Mouse (Mus musculus) lung, adult 18-20 months (tissue): ENCODE results near the gene Rab29.
"Not testable (repeated sequence)": the region's sequence is repeated elsewhere in the genome, so short reads cannot be mapped to it uniquely, and the experiment has no call there.

Experiments used
- DNase-seq, 2 experiments: peaks; one replicate each; pipeline ENCODE4 v3.0.0; 2022; ENCODE audit warnings: mixed read lengths in 2 of 2

Gene Rab29

DNA sequence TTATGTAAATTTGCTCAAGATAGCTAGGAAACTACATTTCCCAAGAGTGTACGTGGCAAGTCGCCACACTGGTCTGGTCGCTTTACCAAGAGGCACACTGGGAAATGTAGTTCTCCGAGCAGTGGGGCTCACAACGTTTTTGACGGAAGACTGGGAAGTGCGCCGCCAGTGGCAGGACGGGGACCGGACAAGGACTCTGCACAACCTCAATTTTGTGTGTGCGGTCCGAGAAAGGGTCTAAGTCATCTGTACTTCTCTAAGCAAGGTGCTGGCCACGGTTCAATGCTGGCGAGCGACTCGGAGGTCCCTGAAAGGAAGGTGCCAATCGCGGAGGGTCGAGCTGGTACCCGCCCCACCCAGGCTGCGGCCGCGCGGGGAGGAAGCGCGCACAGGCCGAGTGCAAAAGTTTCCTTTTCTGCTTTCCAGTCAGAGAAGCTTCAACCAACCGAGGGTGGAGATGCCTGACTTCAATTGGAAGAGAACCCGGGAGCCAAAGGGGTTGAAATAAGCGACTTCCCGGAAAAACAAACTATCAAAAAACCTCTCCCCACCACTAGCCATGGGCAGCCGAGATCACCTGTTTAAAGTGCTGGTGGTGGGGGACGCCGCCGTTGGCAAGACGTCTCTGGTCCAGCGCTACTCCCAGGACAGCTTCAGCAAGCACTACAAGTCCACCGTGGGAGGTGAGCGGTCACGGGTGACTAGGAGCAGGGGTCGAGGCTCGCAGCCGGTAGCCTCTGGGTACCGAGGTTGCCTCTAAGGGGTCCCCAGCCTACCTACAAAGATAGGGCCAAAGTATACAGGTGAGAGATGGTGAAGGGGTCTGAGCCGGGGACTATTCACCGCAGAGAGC is at the start of gene Rab29:
Rab29 (plus strand) TSS at position 132 of the 853 bp plus-strand sequence.
- peak; percentile 93 to 95 for DNase-seq

DNA sequence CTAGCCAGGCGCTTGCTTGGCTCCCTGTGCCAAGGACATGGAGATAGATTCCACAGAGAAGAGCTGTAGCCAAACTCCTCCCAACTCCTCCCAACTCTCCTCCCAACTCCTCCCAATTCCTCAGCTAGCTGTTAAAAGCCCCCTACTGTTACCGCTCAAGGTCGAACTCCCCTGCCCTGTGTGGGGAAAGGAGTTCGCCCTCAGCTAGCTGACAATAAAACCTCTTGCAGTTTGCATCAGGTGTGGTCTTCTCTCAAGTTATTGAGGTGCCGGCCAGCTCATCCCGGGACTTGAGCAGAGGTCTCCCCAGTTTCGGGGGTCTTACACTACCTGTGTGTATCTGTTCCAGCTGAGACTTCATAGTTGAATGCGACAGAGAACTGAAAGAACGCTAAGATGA is 46.7 kb upstream of the Rab29 start:
- DNase-seq: not testable (repeated sequence)

DNA sequence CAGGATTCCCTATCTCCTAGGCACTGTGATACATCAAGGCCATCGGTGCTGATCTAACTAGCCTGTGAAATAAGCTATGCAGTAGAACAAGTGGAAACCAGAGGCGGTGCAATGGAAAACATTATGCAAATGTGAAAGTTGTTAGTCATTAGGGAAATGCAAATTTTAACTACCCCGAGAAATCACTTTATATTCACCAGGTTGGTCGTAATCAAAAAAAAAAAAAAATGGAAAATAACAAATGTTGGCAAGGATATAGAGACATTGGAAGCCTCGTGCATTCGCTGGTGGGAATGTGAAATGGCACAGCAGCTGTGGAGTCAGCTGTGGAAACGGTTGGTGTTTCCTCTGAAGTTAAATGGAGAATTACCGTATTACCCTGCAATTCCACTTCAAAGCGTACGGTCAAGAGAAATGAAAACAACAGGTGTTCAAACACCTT is 46.1 kb upstream of the Rab29 start:
- no peak for DNase-seq

DNA sequence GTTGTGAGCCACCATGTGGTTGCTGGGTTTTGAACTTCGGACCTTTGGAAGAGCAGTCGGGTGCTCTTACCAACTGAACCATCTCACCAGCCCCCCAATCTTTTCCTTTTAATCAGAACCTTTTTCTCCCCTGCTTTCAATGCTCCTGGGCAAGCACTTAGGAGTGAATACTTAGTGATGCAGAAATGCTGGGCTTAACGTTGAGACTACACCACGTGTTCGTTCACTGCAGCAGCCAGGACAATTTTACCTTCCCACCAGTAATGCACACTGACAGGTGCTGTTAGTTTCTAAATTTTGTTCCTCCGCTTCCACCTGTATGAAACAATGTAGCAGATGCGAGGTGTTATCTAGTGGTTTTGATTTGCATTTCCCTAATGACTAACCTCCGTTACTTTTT is 44.7 kb upstream of the Rab29 start:
- DNase-seq: no peak

DNA sequence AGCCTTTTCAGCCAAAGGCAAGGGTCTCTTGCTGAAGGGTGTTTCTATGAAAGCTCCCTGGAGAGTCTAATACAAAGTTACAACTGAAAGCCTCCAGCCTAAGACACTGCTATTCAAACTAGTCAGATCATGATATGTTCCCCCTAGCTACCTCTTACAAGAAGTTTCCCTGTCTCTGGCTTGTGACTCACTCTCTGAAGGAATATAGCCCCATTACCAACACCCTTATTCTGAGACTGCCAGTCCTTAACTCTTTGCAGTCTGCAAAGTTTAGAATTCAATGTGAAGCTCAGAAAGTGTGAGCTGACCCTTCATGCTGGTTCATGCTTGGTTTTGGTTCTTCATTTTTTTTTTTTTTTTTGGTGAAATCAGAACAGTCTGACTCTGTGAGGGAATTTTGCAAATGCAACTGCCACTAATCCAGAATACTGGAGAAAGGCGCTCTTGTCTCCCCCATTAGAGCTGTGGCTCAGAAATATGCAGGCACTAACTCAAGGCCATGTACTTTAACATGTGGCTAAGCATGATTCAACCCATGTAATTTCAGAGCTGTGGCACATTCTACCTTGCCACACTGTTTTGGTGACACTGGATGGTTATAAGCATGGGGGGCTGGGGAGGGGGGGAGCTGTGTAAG is 44.0 kb upstream of the Rab29 start:
- DNase-seq: no peak

DNA sequence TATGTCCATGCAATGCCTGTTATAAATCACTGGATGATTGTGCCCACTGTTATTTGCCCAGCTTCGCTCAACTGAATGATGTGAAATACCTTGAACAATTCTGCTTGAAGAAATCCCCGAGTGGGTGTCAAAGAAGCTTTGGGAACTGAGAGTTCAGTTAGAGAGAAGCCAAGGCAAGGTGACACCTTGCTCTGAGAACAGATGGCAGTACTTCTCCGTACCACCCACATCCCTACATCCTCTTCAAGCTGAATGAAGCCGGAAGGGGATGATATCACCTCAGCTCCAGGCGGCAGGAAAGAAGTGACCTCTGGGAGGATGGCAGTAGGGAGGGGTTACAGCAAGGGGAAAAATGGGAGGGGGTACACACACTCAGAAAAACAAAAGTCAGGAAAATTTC is 43.5 kb upstream of the Rab29 start:
- no peak for DNase-seq

DNA sequence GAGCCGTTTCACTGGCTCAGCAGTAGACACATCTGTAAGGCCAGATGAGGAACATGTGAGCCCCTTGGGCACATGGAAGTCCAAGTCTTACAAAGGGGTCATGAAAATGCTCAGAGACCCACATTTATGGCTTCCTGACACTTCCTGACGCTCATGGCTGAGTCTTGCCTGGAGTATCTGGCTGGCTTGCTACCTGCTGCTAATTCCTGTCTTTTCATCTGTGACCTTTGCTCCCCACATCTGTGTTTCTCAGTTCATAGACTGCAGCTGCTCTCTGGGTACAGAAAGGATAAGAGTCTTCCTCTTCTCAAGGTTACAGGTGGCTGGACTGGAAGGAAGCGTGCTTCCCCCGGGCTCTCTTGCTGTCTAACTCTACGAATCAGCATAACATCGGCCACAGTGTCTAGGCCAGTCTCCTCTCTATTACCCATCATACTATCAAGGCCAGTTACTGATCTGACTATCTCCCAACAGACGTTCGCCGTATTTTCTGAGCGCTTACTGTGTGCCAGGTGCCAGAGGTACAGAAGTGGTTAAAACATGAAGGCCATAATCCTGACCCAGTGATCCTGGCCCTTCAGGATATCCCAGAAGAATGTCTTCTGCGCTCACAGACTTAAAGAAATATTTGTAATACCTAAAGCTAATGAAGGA is 42.4 kb upstream of the Rab29 start:
- DNase-seq: no peak

DNA sequence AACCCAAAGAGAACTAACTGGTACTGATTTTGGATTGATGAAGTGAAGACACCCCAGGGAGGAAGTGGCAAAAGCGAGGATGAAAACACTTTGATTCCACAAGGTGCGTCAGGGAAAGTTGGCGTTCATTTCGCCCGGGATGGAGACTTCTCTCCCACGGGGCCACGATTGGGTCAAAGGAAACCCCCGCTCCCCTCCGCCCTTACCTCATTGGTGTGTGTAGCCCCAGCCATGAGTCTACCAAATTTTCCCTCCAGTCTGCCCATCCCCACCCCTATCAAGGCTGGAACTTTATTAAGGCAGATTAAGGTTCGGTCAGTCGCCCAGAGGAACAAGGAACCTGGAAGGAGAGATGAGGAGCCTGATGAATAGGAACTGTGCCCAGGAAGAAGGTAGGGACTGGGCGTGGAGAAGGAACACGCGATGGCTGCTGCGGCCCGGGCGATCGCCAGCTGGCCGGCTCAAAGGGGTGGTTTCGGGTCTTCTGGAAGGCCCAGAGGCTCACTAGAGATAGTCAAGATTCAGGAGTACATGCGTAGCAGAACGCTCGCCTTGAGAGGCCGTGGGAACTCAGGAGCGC is 39.7 kb upstream of the Rab29 start, which contains the start of gene Slc41a1:
Slc41a1 (plus strand) TSS at position 287 of the 580 bp plus-strand sequence.
- peak in 1 of 2 experiments; percentile 25 for DNase-seq

DNA sequence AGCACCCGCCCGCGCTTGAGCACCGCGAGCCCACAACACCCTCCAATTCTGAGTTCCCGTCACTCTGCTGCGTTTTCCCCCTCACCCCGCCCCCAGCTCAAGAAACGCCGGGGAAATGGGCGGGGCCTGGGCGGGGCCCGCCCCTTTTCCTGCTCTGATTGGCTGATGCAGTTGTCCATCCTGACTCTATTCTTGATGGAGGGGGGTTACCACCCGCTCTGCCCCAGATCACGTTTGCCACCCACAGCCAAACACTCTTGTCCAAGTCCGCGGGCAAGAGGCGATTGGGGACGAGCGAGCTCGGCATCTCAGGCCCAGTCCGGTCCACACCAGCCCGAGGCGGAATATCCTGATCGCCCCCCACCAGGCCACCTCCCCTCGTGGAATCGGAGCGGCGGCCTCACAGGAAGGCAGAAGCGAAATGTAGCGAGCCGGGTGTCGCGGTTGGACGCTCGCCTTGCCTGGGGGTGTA is 39.2 kb upstream of the Rab29 start:
- DNase-seq: peak; percentile 94 to 95

DNA sequence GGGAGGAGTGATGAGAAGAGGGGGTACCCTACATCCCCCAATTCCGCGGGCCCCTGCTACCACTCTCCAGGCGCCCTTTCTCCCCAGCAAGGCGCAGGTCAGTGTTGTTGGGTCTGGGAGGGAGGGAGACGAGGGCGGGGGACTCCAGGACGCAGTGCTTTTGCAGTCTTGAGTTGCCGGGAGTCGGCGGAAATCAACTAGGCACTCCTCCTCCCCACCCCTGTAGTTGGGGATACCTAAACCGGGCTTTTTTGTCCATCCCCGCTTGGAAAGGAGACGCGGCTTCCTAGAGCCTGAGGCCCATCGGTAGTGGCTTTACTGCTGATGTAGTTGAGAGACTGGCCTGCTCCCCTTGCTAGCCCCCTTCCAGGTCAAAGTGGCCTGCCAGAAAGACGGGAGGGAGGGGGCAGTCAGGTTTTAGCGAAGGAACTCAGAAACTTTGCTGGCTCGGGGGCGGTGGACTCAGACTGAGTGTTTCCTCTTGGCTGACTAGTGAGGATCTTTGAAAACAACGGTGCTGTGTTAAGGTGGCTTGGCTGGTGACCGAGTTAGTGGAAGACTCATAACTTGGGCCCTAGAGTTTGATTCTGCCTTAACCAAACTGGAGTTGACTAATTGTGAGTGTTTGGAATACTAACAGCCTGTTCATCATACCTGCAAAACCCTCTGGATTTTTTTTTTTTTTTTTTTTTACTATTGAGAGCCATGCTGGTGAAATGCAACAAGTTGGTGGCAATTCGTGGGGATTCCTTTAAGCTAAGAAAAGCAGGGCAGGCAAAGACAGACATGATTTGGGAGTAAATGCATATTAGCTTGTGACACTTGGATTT is 38.5 kb upstream of the Rab29 start:
- peak in 1 of 2 experiments; percentile 22 for DNase-seq

DNA sequence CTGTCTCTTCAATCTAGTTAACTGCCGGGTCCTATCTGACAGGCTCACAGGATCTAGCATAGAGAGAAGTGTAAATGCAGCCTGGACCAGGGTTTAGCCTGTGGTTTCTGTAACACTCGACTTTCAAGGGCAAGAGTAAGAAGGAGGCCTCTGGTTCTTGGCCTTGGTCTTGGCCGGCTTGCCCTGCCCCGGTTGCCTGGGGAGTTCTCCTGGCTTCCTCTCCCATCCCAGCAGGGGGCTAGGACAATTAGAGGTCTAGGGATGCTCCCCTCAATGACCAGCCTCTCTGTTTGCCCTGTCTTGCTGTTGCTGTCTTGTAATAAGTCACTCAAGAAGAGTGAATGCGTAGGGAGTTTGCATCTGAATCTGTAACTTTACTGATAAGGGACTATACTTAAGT is 37.7 kb upstream of the Rab29 start:
- no peak for DNase-seq

DNA sequence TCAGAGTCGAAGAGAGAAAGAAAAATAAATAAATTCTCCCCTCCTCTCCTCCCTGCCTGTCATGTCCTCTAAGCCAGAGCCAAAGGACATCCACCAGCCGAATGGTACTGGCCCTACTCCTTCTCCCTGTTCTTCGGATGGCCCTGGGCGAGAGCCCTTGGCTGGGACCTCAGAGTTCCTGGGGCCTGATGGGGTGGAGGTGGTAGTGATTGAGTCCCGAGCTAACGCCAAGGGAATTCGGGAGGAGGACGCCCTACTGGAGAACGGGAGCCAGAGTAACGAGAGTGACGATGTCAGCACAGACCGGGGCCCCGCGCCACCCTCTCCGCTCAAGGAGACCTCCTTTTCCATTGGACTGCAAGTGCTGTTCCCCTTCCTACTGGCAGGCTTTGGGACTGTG is 36.5 kb upstream of the Rab29 start:
- DNase-seq: no peak

DNA sequence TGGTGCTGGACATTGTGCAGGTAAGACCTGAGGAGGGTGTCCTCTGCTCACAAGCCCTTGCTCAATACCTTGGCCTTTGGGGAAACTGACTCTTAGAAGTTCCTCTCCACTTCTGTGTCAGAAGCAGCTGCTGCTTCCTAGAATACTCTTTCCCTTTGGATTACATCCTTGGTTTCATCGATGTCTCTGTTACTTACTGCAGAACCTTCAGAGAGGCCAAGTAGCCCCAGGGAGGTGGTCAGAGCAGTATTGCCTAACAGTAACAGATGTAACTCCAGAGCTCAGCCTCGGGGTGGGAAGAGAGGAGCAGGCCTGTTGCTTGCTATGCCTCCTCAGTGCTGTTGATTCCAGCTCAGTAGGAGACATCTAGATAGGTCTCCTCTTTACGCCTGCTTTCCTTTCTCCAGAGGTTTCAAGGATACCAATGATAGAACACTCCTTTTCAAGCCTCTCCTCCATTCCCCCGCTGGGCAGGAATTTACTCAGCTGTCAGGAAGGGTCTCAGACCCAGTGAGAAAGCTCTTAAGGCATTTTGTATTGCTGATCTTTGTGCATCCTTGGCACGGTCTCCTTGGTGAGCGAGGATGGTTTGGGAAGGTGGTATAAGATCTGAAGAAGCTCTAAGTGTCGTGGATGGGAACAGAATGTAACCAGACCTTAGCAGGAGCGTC is 35.9 kb upstream of the Rab29 start:
- no peak for DNase-seq

DNA sequence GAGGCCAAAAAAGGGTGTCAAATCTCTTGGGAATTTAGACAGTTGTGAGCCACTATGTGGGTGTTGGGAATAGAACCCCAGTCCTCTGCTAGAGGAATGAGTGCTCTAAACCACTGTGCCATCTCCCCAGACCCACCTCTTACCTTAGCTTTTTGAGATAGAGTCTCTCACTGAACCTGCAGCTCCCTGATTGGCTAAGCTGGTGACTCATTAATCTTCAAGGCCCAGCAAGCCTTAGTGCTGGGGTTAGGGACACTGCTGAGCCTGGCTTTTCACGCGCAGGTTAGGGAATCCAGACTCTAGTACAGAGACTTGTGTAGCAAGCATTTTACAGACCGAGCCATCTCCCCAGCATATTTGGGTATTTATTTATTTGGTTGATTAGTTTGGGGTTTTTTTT is 30.0 kb upstream of the Rab29 start:
- no peak for DNase-seq

DNA sequence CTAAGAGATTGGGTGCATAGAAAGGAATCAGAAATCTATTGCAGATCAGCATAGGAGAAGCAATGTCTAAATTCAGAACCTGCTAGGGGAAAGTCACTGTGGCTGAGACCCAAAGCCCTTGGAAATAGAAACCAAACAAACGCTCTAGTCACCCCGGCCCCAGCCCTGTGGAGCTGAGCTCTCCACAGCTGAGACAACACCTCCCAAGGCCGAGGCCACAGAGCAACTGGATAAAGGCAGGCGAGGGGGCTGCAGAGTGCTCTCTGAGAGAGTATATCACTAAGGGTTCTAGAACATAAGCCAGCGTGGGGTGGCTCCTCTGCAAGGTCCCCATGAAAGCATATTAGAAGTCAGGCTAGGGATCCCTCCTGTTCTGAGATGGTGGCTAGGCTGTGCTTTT is 28.5 kb upstream of the Rab29 start:
- no peak for DNase-seq

DNA sequence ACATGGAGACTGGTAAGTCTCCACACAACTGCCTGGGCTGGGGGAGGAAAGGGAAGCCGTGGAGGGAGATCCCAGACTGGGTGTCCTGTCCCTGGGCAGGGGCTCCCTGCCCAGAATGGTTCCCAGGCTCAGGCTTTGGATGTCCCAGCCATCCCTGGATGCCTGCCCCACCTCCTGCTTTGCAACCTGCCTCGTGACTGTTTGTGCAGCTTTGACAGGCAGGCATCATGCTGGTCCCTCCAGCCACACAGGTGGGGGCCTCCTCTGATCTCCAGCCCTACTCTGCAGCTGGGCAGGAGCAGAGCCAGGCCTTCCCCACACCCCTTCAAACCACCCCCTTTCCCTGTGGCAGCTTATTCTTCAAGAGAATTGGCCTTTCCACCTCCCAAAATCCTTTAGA is 27.7 kb upstream of the Rab29 start:
- no peak for DNase-seq

DNA sequence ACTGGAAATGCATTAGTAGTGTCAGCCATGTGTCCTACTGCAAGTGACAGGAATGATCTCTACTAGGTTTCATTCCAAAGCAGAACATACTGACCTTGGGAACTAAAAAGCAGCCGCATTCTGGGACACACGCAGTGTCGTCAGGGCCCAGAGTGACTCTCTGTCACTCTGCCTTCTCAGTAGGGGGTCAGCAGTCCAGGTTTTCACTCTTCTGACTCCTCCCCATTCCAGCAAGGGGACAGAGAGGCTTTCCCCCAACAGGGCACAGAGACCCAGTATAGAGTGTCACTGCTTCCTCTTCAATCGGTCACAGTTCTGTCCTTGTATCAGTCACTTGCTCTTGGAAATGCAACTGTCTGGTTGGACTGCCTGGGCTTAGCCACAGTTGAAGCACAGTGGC is 24.8 kb upstream of the Rab29 start:
- DNase-seq: no peak

DNA sequence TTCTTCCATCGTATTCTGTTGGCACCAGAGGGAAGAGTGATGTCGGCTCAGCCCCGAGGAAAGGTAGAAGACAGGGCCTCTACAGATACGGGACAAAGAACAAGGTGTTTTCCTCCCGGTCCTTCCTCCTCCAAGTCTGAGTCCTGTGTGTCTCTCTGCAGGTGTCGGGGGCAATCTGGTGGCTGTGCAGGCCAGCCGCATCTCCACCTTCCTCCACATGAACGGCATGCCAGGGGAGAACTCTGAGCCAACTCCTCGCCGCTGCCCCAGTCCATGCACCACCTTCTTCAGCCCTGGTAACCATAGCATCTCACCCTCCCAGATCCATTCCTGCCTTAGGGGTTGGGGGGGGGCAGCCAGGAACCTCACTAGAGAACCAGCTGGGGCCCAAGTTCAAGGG is 23.3 kb upstream of the Rab29 start:
- no peak for DNase-seq

DNA sequence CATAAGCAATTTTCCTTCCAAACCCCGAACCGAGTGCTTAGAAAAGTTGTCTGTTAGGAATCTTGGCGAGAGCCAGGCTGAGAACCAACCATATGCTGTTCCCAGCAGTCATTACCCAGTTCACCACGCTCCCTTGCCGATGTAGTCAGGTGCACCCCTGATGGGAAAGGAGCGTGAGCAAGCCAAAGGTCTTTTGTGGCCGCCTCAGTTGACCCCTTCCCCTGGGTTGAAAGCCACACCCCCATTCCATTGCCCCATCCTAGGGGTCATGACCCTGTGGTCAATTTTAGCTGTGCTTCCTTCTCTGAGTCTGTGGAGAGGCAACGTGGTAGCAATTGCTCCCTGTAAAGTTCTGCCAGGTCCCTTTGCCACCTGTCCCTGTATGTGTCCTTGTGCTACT is 22.1 kb upstream of the Rab29 start:
- peak in 1 of 2 experiments; percentile 26 for DNase-seq

DNA sequence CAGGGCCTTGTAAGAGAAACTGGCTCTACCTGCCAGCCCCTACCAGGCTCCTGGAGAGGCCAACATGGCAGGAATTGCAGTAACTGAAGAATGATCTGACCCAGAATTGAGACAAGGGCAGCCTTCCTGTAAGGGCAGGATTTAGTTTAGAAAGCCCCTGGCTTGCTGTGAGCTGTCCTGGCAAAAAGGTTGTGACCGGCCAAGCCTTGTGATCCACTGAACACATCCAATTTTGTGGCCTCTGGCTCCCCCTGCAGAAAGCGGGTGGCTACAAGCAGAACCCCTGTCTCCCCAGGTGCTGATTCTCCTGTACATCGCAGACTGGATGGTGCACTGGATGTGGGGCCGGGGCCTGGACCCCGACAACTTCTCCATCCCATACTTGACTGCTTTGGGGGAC is 20.8 kb upstream of the Rab29 start:
- DNase-seq: peak; percentile 66 to 67

DNA sequence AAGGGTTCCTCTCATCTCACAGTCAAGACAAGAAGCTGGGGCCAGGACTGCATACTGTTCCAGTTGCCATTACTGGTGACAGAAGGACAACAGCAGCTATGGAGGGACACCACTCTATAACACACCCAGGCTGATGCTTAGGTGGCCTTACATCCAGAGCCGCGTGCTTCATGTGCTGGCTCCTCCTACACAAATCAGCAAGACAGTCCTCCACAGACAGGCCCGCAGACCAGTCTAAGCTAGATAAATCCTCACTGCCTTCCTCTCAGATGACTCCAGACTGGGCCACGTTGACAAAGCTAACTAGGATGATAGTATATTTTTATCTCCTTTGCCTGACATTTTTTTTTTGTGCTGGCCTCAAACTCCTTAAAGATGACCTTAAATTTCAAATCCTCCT is 5.2 kb upstream of the Rab29 start:
- DNase-seq: no peak

DNA sequence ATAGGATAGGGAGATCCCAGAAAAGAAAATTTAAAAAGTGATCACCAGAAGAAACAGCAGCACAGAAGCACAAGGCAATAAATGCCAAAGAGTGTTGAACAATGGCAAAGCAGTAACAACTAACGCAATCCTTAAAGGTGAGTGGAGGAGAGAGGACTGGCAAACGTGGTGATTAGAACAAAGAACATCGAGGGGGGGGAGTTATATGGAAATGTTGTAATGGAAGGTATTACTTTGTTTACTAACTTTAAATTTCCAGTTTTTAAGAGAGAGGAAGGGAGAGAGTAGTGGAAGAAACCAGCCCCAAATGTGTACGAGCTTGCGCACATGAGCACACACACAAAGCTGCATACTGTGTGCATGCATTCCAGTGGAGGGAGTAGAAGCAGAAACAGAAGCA is 1.4 kb upstream of the Rab29 start:
- DNase-seq: no peak
